Mouse (Mus musculus): Measurements from ENCODE around the gene Mpped2.

Gene Mpped2

DNA sequence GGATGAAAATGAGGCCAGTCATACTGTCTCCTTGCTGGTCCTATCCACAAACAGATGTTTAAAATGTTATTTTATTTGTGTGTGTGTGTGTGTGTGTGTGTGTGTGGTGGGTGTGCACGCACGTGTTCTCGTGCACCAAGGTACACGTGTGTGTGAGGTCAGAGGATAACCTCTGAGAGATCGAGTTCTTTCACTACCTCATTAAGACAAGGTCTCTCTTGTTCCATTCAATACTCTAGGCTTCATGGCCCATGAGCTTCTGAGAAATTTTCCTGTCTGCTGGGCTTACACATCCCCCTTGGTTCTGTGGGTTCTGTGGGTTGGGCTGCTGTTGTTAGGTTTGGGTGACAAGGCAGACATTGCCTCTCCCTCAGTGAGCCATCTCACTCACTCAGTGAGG, 12.6 kb downstream of the Mpped2 start:
- no peak for DNase-seq (ENCODE audit: low spot score)

DNA sequence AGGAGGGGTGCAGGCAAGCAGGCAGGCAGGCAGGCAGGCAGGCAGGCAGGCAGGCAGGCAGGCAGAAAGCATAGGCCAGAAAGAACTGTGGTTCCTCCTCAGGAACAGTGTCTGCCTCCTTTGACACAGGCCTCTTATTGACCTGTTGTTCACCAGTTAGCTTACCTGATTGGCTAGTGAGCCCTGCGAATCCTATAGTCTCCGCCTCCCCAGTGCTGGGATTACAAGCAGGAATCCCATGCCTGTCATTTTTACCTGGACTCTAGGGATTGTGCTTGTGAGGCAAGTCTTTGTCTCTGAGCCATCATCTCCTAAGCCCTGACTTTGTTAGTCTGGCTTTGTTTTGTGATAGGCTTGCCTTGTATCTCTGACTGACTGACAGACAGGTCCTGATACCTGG, 14.1 kb downstream of the Mpped2 start:
- no peak for DNase-seq (ENCODE audit: low spot score)

DNA sequence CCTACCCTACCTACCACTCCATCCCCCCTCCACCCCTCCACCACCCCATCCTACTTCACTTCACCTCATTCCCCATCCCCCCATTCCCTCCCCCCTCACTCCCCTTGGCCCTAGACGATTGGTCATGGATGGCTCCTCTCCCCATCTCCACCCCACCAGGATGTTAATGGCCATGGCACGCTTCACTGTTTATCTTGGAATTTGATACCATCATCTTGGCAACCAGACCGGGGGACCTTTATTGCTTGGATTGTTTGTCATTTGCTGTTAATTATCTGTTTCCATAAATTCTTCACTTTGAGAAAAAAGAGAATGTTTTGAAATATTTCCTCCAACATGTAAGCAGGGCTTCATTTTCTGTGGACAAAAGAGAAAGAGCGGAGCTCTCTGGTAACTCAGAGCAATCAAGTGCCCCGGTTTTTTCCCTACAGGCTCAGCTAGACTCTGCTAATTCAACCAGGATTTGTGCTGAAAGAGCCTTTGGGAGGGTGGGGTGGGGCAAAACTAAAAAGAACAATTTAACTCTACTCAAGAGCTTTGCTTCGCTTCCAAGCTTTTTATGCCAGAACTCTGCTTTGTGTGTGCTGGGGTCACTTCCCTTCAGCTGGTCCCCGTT, 17.9 kb downstream of the Mpped2 start:
- DNase-seq (ENCODE audit: low spot score), result no peak

DNA sequence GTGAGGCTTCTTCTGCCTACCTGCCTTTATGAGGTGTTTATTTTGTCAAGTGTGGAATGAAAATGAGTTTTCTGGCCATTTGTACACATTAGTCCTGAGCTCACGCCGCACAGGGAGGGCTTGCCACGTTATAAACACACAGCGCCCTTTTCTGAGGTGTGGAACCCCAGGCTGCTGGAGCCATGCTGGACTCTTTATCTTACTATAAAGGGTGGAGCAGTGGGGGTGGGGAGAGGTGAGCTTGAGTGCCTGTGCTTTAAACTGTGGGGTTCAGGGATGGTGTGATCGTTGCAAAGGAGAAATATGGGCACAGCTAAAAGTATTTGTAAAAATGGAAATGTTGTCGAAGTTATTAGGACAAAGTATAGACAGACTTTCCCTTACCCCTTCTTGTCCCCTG, 18.4 kb downstream of the Mpped2 start:
- no peak for DNase-seq (ENCODE audit: low spot score)

DNA sequence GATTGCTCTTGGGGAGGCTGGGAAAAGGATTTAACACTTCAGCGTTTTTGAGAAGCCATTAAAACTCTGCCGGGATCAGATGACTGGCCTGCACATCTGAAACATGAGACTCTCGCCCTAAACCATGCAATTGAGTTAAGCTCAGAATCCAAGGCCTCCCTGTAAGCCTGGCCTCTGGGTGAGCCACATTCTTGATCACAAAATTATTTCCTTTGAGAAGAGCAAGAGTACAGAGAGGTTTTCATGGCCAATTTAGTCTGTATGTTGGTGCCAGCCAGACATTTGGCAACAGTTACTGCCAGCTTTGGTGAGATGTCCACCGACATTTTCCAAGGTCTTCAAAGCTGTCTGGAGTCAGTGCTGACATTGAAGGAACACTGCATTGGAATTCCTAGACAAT, 20.1 kb downstream of the Mpped2 start:
- peak; percentile 20 for DNase-seq (ENCODE audit: low spot score)

DNA sequence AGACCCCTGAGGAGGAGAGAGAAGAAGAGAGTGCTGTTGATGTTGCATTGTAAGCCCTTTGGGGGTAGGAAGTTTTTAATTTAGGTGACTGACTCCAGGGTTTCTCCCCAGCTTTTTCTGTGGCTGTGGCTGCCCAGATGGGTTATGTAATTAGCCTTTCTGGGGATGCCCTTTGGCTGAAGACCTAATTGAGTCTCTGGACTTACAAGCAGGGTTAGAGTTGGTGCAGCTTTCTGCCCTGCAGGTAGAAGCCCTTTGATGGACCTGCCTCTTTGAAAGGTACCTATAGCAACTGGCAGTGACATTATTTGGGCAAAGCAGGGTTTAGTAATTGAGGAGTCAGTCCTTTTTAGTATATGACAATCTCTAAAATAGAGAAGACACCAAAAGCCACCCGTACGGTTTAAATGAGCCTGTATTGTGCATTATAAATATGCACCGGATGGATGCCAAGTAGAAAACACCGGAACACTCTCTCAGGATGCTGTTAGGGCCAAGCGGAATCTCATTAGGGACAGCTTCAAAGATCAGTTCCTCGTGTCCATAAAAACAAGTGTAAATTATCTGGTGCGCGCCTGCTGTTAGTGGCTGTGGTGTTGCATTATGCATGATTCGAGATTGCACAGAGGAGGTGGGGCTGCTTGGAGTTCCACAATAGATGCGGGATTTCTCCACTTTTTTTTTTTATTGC, 22.8 kb downstream of the Mpped2 start:
- DNase-seq (ENCODE audit: low spot score), result no peak

DNA sequence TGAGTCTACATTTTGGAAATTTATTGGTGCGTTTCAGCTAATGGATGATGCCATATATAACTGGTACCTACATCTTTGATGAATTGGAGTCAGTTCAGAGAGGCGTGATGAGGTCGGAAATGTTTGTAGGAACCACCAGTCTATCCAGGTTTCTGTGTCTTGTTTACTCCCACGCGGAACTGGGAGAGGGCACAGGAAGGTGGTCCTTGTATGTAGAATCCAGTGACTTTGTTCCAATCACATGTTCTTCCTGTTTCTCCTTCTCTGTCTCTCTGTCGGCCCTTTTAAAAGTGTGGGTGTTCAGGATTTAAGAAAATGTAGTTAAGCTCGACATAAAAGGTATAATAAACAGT, 23.3 kb downstream of the Mpped2 start:
- no peak for DNase-seq (ENCODE audit: low spot score)

DNA sequence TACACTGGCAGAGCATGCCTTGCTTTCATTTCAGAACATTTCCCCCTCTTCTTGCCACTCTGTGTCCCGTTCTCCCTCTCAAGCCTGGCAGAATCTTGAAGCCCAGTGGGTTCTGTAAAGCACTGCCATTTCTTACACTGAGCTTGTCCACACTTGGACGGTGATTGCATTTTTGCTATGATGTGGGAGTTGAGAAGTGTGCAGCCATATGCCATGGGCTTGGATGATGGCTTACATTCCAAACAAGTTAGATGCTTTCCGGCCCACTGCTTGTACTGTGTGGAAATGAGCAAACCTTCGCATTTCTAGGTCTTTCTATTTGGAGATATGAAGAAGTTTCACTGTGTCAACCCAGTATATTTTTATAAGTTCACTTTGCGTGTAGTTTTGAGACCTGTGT, 25.8 kb downstream of the Mpped2 start:
- DNase-seq (ENCODE audit: low spot score), result no peak

DNA sequence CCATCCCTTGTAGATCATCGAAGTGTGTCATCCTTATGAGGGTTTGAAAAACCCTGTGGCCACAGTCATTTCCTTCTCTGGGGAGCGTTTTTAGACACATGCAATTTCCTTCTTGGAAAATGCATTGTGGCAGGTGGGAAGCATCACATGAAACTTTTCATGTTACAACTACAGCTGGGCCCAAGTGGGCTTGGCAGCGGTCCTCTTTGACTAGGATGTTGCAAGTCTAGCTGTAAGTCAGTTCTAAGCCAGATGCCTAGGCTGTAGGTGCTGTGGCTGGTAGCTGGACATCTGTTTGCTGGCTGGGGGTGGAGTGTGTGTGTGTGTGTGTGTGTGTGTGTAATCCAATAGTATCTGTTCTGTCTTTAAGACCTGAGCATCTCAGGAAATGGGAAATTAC, 26.4 kb downstream of the Mpped2 start:
- no peak for DNase-seq (ENCODE audit: low spot score)

DNA sequence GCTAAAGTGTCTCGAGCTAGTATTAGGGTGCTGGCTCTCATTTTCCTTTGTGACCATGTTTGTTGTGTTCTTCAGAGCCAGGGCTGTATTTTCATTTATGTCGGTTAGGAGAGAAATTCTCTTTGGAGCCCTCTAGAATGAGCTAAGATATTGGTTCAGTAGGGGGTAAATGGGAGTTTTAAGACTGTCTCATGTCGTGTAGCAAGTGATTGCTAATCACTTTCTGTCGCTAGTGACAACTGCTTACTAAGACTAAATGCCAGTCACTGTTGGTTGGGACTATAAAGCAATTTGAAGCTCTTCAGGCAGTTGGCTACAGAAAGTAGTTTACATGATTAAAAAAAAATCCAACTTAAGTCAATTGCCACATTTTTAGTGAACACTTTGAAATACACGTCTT, 27.6 kb downstream of the Mpped2 start:
- no peak for DNase-seq (ENCODE audit: low spot score)

DNA sequence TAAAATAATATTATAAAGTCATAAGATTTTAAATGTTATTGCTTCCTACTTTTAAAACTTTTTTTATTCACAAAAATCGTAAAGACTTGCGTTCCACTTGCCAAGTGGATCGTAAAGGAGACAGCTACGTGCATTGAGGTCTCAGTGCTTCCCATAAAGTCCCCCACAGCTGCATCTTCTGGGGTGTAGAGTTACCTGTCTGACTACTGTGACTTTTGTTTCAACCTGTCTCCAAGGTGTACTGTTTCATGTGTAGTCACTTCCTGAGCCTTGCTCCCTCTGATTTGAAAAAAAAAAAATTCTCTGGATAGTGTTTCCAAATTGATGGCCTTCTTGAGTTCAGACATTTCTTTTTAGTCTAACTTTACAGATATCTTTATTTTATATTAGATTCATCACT, 29.0 kb downstream of the Mpped2 start:
- no peak for DNase-seq (ENCODE audit: low spot score)

DNA sequence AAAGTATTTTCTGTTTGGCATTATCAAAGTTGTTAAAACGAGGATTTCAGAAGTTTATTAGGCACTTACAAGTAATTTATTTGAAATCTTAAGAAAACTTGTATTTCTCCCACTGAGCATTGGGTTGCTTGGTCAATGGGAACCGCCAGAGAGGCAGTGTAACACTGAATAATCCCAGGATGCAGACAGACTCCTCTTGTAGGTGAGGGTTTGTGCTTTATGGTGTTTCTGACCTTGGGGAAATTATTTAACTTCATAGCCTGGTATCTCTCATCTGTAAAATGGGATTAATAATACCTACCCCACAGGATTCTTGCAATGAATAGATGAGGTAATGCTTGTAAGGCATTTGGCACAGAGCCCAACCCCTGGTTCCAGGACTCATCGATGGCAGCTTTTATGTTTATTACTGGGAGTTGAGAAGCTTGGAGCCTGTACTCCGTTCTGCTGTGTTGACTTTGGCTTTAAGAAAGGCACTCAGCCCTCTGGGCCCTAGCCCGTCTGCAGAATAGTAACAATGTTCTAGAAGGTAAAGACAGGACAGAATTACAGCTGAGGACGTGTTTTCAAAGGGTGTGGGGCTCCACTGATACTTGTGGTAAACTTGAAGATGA, 37.0 kb downstream of the Mpped2 start:
- DNase-seq (ENCODE audit: low spot score), result no peak

DNA sequence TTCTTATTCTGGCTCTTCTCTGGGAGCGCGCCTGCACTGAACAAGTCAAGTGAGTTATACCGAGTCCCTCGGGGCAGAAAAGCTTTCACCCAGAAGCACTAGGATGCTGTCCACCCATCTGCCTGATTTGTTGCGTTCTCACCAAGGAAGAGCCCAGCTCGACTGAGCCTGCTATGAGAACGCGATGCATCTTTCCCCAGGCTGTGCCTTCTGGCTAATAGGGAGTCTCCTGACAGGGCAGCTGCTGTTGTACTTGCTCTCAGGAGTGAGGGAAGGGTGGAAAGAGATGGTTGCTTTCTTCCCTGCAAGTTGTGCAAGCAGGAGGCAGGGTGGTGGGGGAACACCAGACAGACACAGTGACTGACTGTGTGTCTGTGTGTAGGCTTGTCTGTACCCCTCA, 37.5 kb downstream of the Mpped2 start:
- no peak for DNase-seq (ENCODE audit: low spot score)

DNA sequence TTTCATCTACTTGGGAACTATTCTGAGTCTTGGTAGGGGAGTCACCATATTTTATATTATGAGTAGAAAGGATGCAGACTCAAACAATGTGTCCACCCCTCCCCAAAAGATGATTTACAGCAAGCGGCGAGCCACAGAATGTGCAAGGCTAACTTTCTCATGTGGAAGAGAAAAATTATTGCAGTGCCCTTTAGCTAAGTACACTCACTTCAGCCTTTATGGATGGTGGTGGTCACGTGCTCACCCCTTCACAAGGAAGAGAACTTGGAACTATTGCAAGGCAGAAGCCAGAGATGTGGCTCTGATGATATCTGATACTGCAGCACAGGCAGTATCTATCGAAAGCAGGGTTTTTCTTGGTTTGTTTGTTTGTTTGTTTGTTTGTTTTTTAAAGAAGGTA, 38.4 kb downstream of the Mpped2 start:
- DNase-seq (ENCODE audit: low spot score), result no peak

DNA sequence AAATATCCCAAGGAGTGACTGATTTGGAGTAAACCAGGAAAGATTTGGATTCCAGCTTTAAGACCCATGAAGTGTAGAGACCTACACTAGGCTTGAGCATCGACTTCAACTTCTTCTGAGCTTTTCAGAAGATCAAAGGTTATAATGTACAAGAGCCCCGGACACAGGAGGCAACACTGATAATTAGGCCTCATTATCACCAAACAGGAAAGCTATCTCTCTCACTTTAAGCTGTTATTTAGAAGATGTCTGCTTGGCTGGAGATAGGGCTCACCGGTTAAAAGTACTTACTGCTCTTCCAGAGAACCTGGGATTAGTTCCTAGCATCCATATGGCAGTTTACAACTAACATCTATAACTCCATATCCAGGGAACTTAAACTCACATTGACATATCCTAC, 39.1 kb downstream of the Mpped2 start:
- no peak for DNase-seq (ENCODE audit: low spot score)

DNA sequence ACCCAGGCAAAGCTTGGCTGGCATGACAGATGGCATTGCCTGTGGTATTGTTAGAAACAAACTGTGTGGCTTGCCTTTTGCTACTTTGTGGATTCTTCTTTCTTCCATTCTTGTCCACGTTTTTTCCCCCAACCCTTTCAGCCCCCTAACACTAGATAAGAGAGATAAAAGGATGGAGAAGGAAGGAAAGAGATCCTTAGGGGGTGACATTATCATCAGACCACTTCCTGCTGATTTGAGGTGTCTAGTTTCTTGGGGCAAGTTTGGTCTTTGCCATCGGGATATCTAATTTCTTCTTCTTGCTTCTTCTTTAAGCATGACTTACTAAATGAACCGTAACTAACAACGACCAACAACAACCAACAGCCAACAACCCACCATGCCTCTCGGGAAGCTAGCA, 40.3 kb downstream of the Mpped2 start:
- no peak for DNase-seq (ENCODE audit: low spot score)

DNA sequence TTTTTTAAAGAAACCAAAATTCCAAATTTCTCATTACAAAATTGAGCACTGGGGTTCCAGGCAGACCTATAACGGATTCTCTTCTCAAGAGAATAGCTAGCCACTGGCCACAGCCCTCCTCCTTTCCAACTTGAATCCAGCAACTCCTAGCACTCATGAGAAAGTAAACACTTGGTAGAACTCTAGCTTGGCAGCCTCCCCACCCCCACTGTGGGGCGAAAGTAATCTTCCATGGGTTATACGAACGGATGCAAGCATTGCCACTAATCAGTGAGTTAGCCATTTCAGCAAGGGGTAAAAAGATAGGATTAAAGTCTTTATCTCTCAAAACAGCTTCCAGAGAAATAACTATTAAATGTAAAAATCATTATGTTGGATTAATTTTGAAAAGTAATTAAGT, 40.9 kb downstream of the Mpped2 start:
- DNase-seq (ENCODE audit: low spot score), result no peak

DNA sequence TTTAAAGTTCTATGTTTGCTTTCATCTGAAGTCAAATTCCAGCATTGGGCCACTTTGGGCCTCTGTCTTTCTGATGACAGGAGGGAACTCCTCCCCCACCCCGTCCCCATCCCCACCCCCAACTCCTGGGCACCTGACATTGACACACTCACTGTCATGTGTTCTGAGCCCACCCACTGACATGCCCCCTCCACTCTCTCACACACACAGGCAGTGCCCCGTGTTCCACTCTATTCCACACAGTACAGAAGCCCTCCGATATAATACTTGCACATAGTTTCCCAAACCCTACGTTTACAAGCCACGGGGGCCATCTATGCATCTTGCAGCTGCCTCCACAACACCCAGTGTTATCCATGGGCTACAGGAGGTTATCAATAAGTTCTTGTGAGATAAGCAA, 42.1 kb downstream of the Mpped2 start:
- no peak for DNase-seq (ENCODE audit: low spot score)

DNA sequence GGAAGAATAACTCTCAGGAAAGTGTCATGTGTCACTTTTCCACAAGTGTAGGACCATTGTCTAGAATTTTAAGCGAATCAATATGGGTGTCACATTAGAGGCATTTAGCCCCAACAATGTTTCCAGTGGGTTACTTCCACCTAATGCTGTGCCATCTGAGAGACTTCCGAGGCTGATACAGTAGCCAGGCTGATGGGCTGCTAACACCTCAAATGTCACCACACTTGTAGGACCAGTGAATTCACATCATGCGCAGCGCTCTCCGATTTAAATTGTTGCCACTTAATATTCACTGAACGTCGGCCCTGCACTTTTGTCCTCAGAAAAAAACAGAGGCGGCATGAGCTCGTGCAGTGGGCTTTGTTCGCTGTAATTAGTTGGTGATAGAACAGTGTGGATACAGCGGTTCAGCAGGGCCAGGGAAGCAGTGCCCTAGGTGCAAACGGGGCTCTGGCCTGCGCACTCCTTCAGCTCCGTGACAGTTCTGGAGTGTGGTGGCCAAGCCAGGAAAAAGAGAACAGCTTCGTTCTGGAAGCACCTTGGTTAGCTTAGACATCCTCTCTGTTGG, 42.8 kb downstream of the Mpped2 start:
- DNase-seq (ENCODE audit: low spot score), result no peak

DNA sequence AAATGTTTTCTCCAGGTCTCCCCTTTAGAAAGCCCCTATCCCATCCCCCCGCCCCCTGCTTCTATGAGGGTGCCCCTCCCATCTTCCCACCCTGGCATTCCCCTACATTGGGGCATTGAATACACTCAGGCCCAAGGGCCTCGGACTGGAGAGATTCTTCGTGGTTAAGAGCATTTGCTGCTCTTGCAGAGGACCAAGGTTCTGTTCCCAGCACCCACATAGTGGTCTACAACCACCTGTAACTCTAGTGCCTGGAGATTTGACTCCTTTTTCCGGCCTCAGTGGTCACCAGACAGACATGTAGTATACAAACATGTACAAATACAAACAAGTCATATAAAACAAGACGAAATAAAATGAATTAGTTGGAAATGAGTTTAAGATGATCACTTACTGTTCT, 45.9 kb downstream of the Mpped2 start:
- no peak for DNase-seq (ENCODE audit: low spot score)

DNA sequence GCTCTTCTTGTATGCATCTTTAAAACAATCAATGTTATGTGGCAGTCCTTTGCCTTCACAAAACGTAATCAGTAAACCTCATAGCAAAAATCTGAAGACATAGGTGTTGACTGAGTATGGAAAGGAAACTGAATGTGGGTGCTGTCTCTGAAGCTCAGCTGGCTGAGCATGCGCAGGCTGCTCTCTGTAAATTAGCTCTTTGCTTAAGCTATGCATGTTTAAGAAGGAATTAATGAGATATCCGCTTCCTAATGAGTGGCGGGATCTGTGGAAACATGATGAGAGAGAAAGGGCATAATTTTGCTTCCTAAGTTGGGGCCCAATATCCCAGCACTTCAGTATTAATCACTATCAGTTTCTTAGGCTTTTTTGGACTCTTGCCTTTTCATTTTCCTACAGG, 51.0 kb downstream of the Mpped2 start:
- no peak for DNase-seq (ENCODE audit: low spot score)

DNA sequence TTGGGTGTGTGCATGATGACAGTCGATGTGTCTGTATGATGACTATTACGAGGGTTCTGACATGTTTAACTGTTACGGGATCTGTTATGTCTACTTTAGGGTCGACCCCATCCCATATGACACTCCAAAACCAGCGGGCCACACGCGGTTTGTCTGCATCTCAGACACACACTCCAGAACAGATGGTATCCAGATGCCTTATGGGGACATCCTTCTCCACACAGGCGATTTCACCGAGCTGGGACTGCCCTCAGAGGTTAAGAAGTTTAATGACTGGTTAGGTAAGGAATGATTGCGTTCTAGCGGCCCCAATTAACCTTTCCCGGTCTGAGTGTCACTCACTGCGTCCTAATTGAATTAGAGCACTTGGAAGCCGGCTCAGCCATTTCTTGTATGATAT, 51.5 kb downstream of the Mpped2 start:
- no peak for DNase-seq (ENCODE audit: low spot score)

DNA sequence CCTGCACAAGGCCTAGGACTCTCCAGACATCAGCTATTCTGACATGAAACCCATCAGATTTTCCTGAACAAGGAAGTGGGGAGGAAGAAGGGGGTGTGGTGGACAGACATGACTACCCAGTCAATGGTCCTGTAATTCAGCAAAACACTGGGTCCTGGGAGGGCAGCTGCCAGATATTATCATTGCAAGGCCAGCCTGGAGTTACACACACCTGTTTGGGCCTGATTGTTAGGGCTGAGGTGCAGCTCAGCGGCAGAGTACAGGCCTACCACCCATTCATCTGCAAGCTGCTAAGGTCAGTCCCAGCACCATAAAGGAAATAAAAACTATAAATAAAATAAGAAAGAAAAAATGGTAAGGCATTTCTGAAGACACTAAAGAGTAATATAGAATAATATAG, 52.3 kb downstream of the Mpped2 start:
- no peak for DNase-seq (ENCODE audit: low spot score)

DNA sequence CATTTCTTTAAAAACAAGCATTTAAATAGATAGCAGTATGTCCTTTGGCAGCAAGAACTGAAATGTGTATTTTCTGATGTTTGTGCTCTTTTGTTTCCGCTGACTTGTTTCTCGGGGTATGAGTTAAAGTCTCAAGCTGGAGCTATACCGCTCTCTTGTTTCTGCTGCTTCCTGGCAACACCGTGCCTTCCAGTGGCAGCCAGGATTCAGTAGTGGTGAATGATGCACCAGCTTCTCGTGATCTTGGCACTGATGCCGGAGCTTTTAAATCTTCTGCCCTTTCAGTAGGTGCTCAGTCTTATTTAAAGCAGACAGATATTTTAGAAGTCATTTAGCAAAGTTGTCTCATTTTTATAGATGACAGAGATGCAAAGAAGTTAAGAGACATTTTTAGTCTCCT, 53.1 kb downstream of the Mpped2 start:
- no peak for DNase-seq (ENCODE audit: low spot score)
